Mouse (Mus musculus): ENCODE results near the gene Unc93a. TPM values are rescaled to one million over a fixed set of nuclear protein-coding genes. Genes with fewer than 3 reads are reported as not detected.

The Unc93a gene
- polyA plus RNA-seq (2012; rRNA removed), result not detected in 2 replicates

DNA sequence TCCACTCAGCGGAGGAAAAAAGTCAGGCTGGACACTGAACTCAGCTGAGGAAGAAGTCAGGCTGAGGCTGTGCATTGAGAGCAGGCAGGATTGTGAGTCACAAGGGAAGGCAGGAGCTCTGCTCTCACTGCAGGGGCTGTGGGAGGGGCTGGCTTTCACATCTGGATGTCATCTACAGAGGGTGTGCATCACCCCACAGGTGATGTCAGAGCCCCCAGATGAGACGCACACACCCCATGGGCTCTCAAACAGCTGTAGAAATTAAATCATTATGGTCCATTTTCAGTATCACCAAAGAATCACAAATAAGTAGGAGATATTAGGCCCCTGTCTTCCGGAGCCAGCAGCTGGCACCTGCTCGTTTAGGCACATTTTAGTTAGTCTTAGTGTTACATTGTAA is at the start of gene Unc93a:
Gene Unc93a, minus strand, starts transcription at position 101 of the 400 bp plus-strand sequence.

DNA sequence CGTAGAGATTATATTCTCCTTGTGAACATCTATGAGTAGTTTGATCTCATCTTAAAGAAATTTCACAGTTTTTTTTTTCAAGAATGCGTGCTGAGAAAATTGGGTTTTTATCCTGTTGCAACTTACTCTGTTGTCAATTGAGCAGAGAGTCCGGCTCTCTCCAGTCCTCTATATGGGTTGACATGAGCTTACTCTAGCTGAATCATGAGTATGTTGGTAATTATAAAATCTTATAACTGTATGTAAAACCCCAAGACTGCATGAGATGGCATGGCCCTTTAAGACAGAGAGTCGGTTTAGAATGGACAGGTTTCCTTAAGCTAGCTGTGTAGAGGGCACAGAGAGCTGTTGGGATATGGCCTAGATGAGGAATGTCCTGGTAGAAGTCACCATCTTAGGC is 70.8 kb downstream of the Unc93a start, which contains the start of gene Tcp10b:
Gene Tcp10b, plus strand, starts transcription at position 301 of the 400 bp plus-strand sequence.

Other genes with a start within 250 kb of the Unc93a start
- gene Pnldc1, start 221.6 kb downstream of the Unc93a start, polyA plus RNA-seq (2012; rRNA removed), result 4.9 and 6.2 TPM in 2 replicates
- gene Tcp1, start 216.1 kb downstream of the Unc93a start, polyA plus RNA-seq (2012; rRNA removed), result 329 and 368 TPM in 2 replicates
- gene Mrpl18, start 215.5 kb downstream of the Unc93a start, polyA plus RNA-seq (2012; rRNA removed), result 94.2 and 119 TPM in 2 replicates
- 0.80 and 1.0 TPM in 2 replicates for gene Acat3, start 191.2 kb downstream of the Unc93a start, polyA plus RNA-seq (2012; rRNA removed)
- 164 and 168 TPM in 2 replicates for gene Acat2, start 171.1 kb downstream of the Unc93a start, polyA plus RNA-seq (2012; rRNA removed)
- 78.7 and 112 TPM in 2 replicates for gene Wtap, start 137.6 kb downstream of the Unc93a start, polyA plus RNA-seq (2012; rRNA removed)
- 75.3 and 105 TPM in 2 replicates for gene Sod2, start 125.0 kb downstream of the Unc93a start, polyA plus RNA-seq (2012; rRNA removed)
- gene Gpr31b, start 79.5 kb downstream of the Unc93a start, polyA plus RNA-seq (2012; rRNA removed), result not detected in 2 replicates
- gene Tcp10b, start 70.7 kb downstream of the Unc93a start, polyA plus RNA-seq (2012; rRNA removed), result 0.04 and 0.10 TPM in 2 replicates
- gene Smok2a, start 89.4 kb upstream of the Unc93a start, polyA plus RNA-seq (2012; rRNA removed), result not detected in 2 replicates
- not detected in 2 replicates for gene Smok2b, start 98.4 kb upstream of the Unc93a start, polyA plus RNA-seq (2012; rRNA removed)
- gene Tcp10c, start 222.8 kb upstream of the Unc93a start, polyA plus RNA-seq (2012; rRNA removed), result not detected in 2 replicates

Measured in central nervous system, embryonic 11.5 days (tissue).